Mouse (Mus musculus) right cerebral cortex, adult 2 months (tissue): ENCODE results near the gene Dctn1.
"Not testable (repeated sequence)": the region's sequence is repeated elsewhere in the genome, so short reads cannot be mapped to it uniquely, and the experiment has no call there.

ENCODE experiments used
- DNase-seq, 2 experiments: peaks; one replicate each; pipeline ENCODE4 v3.0.0; 2021 to 2022; ENCODE audit warnings: low spot score in 2 of 2

Dctn1 gene

GRCm38 (mm10) chr6:83136291-83136880 is 29.3 kb upstream of the Dctn1 start:
- DNase-seq, result no peak

DNA sequence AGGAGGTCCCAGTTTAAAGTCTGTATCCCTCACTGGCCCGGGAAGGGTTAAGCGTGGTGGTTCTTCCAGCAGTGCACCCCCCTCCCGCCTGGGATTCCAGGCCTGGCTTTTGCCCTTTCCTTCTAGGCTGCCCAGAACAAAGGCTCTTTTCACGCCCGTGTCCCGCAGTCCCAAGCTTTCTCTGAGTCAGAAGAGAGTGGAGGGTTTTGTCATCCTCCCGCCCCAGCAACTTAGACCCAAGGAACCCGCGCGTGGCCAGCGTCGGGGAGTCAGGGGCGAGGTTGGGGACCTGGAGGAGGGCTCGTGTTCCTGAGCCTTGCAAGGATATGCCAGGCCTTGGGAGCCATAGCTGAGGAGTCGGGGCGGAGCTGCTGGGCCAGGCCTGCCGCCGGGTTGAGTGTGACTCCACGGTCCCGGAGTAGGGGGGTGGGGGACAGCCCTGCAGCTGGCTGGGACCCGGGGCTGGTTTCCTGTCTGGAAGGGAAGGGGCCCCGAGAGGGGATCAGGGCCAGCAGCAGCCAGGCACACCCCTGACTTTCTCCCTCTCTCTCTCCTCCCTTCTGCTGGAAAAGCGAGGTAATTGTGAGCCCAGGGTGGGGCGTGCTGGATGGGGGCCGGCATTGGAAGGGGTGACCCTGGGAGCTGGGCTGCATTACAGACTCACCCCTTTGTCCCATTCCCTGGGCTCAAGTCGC is 28.7 kb upstream of the Dctn1 start:
- no peak for DNase-seq

DNA sequence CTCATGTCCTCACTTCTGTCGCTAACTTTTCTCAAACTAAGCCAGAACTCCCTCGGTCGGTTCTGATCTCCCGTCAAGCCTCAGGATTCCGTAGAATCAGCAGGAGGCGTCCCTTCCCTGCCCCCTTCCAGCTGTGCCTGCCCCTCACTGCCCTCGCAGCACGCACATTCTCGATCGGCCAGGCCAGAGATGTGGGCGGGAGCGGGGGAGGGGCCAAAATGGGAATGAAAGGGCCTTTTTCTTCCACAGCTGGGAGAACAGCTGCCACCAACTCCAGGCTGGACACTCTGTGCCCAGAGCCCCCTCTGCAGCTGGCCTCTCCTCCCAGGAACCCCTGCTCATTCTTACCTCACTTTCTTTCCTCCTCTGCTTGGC is 28.2 kb upstream of the Dctn1 start:
- DNase-seq, result peak in 1 of 2 experiments; percentile 65

DNA sequence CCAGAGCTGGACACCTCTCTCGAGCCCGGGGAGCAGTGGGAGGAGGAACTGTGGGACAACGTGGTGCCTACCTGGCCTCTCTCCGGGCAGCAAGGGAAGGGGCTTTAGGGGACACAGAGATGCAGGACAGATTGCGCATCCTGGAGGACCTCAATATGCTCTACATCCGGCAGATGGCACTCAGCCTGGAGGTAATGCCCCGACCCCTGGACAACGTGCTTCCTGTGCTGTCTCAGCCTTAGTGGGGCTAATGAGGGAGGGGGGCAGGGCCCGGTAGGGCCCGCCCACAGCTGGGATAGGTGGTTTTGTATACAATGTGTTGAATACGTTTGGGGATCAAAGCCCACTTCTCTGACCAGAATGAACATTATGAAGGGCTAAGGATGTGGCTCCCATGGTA is 27.7 kb upstream of the Dctn1 start:
- DNase-seq, result no peak

DNA sequence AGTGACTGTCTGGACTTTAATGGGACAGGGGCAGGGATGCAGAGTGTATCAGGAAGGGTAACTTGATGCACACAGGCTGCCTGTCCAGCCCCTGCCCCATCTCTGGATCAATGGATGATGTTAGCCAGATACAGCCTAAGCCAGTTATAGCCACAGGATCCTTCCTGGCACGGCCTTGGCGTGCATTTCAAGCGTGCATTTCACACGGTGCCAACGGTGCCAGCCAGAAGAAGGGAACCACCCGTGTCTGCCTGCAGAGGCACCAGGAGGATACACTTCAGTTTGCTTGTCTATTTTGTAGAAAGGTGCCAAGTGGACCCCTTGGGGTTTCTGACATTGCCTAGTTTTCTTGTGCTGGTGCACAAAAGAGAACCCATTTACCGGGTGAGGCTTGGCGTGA is 25.7 kb upstream of the Dctn1 start:
- no peak for DNase-seq

DNA sequence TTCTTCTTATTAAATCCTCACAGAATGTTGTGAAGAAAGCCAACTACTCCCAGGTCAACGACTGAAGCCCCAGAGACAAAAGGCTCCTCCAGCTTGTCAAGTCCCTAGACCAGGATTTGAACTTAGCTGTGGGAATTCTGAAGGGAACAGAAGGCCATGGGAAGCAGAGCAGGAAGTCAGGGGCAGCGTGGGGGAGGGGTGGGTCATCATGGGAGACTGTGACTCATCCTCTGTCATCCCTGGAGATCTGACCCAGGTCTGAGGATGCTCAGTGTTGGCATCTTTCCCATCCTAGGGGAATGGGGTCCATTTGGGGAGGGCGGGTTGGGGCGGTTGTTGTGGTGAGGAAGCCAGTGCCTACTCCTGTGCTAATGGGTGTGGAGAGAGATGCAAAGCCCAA is 24.1 kb upstream of the Dctn1 start:
- no peak for DNase-seq

- DNase-seq, result peak; percentile 67 to 77
Observed at GRCm38 (mm10) chr6:83142211-83142731, 23.4 kb upstream of the Dctn1 start.

DNA sequence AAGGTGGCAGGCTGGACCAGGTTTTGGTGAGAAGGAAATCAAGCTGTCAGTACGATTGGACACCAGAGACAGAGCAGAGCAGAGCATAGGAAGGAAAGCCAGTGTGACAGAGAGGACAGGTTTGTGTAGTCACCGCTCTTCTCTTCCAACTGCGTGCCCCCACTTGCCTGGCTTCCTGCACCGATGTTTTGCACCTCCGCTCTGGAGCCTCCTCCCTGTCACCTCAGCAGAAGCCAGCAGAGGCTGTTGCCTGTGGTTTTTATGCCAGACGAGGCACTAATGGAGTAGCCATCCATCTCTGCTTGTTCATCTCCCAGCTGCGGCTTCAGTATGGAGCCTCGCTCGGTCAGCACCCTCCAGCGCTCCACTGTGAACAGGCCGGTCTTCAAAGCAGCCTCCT is 22.8 kb upstream of the Dctn1 start:
- DNase-seq, result peak in 1 of 2 experiments; percentile 59

DNA sequence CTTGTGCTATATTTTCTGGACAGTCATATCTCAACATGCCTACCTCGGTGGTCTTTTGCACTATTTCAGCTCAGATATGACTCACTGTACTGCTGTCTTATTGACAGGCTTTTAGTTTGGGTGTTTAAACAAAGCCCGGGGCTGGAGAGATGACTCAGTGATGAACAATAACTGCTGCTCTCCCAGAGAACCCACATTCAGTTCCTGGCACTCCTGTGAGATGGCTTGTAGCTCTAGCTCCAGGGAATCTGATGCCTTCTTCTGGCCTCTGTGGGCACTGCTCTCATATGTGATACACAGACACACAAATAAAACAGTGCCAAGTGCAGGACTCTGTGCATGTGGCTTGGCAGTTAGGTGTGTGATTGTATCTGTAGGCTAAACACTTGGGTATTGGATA is 20.5 kb upstream of the Dctn1 start:
- DNase-seq, result no peak

GRCm38 (mm10) chr6:83145805-83146204 is 19.9 kb upstream of the Dctn1 start:
- DNase-seq, result no peak

- no peak for DNase-seq
Observed at GRCm38 (mm10) chr6:83147280-83147679, 18.4 kb upstream of the Dctn1 start.

DNA sequence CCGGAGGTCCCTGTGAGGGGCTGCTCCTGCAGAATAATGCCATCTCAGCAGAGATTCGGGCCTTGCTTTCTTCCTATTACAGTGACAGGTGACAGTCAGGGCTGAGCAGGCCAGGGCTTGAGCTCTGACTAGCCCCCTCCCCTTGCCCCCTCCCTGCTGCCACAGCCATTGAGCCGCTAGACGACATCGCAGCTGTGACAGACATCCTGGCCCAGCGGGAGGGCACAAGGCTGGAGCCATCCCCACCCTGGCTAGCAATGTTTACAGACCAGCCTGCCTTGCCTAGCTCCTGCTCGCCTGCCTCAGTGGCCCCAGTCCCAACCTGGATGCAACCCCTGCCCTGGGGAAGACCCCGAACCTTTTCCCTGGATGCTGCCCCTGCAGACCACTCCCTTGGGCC is 14.0 kb upstream of the Dctn1 start:
- DNase-seq, result no peak

DNA sequence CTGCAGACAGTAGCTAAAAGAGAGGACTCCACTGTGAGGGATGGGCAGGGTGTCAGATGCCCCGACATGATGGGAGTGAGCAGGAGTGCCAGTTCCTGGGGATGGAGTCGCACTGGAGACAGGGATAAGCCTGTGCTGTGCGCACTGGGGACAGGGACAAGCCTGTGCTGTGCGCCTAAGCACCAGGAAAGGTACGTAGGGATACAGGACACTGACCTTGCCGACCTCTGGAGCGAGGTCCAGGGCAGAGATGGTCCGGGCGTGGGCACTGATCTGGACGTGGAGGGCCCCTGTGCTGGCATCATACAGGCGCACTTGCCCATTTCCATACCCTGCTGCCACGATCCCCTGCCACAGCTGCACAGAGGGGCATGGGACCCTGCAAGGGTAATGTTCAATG is 12.7 kb upstream of the Dctn1 start:
- no peak for DNase-seq

- DNase-seq, result no peak
Observed at GRCm38 (mm10) chr6:83153485-83153884, 12.2 kb upstream of the Dctn1 start.

DNA sequence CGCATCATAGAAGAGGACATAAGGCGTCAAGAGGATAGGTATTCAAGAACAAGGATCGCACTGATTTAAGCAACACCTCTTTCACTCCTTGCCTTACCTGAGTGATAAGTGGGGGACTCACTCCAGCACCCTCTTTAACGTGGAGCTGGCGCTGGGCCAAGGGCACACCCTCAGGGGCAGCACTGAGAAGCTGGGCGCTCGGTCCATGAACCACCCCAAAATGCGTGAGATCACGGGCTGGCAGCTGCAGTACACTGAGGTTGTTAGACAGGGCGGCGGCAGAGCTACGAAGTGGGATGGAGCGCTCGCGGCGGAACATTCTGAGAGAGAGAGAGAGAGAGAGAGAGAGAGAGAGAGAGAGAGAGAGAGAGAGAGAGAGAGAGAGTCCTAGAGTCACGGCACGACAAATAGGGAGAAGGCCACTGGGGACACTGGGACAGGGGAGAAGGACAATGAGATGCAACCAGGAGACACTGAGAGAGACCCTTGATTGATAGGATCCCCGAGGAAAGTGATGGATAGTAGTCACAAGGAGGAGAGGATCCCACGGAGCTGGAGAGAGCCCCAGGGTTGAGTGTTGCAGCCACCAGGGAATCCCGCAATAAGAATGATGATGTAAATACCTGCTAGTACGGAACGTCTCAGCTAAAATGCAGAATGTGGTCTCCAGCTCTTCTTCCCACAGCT is 10.0 kb upstream of the Dctn1 start:
- DNase-seq, result no peak

DNA sequence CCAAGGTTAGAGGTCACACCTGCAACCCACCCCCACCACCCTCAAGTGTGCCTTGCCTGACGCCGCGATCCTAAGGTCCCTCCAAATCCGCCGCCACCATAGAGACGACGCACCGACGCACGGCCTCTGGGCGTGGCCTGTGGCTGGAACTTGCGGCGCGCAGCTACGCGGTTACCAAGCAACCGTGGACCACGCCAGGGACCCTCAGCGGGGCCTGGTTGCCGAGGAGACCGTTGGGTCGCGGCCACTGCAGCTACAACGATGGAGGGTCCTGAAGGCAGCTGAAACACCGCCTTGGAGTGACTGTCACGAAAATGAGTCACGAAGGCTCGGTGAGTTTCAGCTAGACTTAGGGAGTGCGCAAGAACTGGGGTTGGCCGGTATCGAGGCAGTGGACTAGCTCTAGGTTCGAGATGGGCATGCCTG is 9.4 kb upstream of the Dctn1 start, which contains the start of the genes Wdr54 and 1700003E16Rik:
TSS of gene Wdr54 (minus strand) at position 139 of the 426 bp plus-strand sequence.
TSS of gene 1700003E16Rik (plus strand) at position 146 of the 426 bp plus-strand sequence.
- DNase-seq, result peak; percentile 82 to 87

DNA sequence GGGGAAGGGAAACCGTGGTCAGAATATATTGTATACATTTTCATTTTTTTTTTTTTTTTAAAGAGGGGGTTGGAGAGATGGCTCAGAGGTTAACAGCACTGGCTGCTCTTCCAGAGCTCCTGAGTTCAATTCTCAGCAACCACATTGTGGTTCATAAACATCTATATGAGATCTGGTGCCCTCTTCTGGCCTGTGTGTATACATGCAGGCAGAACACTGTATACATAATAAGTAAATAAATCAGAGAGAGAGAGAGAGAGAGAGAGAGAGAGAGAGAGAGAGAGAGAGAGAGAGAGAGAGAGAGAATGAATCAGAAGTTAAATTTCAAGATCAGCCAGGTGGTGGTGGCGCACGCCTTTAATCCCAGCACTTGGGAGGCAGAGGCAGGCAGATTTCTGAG is 6.3 kb upstream of the Dctn1 start:
- not testable (repeated sequence) for DNase-seq

GRCm38 (mm10) chr6:83161442-83161841 is 4.3 kb upstream of the Dctn1 start:
- DNase-seq, result no peak

- no peak for DNase-seq
Observed at GRCm38 (mm10) chr6:83161921-83162641, 3.6 kb upstream of the Dctn1 start.

GRCm38 (mm10) chr6:83162701-83163100 is 3.0 kb upstream of the Dctn1 start:
- DNase-seq, result peak; percentile 66 to 69

DNA sequence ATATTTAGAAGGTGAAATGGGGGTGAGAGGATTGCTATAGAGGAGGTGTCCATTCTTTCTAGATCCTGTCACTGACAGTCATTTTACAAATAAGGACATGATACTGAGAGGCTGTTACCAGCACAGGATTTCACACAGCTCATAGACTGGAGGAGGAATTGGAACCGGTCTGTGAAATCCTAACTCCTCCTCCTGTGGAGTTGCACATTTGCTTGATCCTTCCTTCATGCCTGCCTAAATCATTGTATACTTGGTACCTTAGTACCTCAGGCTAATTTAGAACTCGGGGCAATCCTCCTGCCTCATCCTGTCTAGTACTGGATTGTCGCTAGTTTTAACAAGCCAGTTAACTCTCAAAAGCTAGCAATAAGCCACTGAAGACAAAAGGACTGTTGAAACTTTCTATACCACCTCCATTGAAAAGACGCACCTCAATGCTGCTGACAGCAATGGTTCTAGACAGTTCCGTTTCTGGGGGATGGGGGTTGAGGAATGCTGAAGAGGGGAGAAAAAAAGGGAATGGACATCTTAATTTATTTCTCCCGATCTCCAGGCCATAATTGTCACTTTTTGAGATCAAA is 604 bp upstream of the Dctn1 start:
- DNase-seq, result no peak

- DNase-seq, result no peak
Observed at GRCm38 (mm10) chr6:83166243-83166630, 517 bp downstream of the Dctn1 start.
